In the genomic region with DNA sequence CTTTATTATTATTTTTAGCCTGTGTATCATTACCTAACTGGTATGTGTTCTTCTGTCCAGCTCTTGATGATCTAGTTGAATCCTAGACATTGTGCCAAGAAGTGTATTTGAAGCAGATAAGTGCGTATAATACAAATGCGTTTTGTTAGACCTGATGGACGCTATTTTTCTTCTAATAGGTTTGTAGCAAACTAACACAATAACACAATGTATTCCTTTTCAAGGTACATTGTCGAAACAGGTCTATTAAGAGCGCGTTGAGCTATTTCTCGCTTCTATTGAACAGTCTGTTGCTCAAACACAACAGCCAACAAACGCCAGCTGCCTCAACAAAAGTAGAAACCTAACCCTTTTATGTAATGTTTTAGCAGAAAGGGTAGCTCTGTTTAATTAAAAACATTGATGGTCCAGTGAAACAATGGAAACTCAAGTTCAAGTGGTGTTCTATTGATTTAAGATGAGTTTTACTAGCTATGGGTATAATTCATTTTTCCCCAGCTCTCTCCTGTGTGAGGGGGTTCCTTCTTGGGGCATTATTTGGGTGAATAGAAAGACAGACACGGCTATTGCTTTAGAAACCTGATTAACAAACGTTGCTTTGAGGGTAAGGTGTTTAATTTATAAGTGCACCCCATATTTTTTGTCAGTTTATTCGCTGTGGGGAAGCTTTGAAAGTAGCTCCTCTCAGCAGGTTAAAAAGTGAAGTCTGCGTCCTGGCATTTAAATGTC, we compare ENCODE assay signal across 11 mouse cellular contexts. TPM values are rescaled to one million over a fixed set of nuclear protein-coding genes. Genes with fewer than 3 reads are reported as not detected.
A peak's percentile ranks its signal among the peaks of the same experiment; 100 is the strongest.
DNase-seq lines count a peak whose midpoint lies in the region; ATAC-seq and TF ChIP-seq lines count a peak whose summit lies in the region.
"Had no signal": no experiment of that assay in that cellular context is flagged by ENCODE, and none has a peak within 500 bp of the region (broad histone marks: within the 10 kb centered on the region; RNA-seq: fewer than 3 reads in every experiment).

No protein-coding gene starts in this region.

- H3K9ac ChIP-seq in neural tube, embryonic 11.5 days (ENCODE audit: low read length): no peak overlapping the region
- H3K9ac ChIP-seq in forebrain, embryonic 11.5 days (ENCODE audit: low read length): peak overlapping the region; percentile 57; the same call in 1 of the 2 replicates
- H3K9ac ChIP-seq in limb, embryonic 13.5 days: peak overlapping the region; percentile 55

- no peaks in the 10 kb centered on the region for H3K36me3 ChIP-seq in neural tube, embryonic 11.5 days (ENCODE audit: control insufficient read depth, insufficient read depth, low read length)
- H3K36me3 ChIP-seq in forebrain, embryonic 11.5 days (ENCODE audit: control insufficient read depth, insufficient read depth, low read length): no peaks in the 10 kb centered on the region
- H3K36me3 ChIP-seq in limb, embryonic 13.5 days: no peaks in the 10 kb centered on the region
- H3K36me3 ChIP-seq in splenic B cell, adult 2 months (ENCODE audit: control insufficient read depth, insufficient read depth, low read length, poor library complexity, severe bottlenecking): no peaks in the 10 kb centered on the region

- H3K4me3 ChIP-seq in neural tube, embryonic 11.5 days (ENCODE audit: low read depth, low read length): no peak overlapping the region
- H3K4me3 ChIP-seq in forebrain, embryonic 11.5 days (ENCODE audit: low read depth, low read length): peak overlapping the region; percentile 31
- H3K4me3 ChIP-seq in limb, embryonic 13.5 days: peak overlapping the region; percentile 43; the same call in 1 of the 2 replicates
- H3K4me3 ChIP-seq in gastrocnemius, adult 2 months: no peak overlapping the region

- intact Hi-C loops in gastrocnemius, adult 2 months (cut with DNase I): no loop called here

- peak; percentile 34 for DNase-seq in neural tube, embryonic 11.5 days (ENCODE audit: low spot score)
- no peak for DNase-seq in neural tube, embryonic 10.5 days (ENCODE audit: extremely low spot score, low spot score)
- DNase-seq in forebrain, embryonic 11.5 days (ENCODE audit: low spot score): no peak
- peak; percentile 35 for DNase-seq in splenic B cell, adult 2 months (ENCODE audit: low read depth, low spot score)
- DNase-seq in gastrocnemius, adult 2 months: no peak
- no peak for DNase-seq in lung, adult 18-20 months
- DNase-seq in spleen, postnatal 10 days (ENCODE audit: low spot score in 2 of 2): no peak

- TF ChIP-seq CTCF in gastrocnemius, adult 2 months (IDR thresholded peaks at IDR 0.05): no peak

- H3K4me1 ChIP-seq in neural tube, embryonic 11.5 days (ENCODE audit: control insufficient read depth, insufficient read depth, low read length): peaks cover 6% of the 10 kb centered on the region
- H3K4me1 ChIP-seq in forebrain, embryonic 11.5 days (replicated peaks; ENCODE audit: control insufficient read depth, insufficient read depth, low read length): peaks cover 13% of the 10 kb centered on the region; the same call in 1 of the 2 replicates
- peaks cover 19% of the 10 kb centered on the region for H3K4me1 ChIP-seq in limb, embryonic 13.5 days

- ATAC-seq in neural tube, embryonic 11.5 days (ENCODE audit: insufficient read depth, low FRiP score, low TSS enrichment): peak; percentile 75
- peak; percentile 5; the same call in 1 of the 2 replicates for ATAC-seq in forebrain, embryonic 11.5 days (replicated peaks; ENCODE audit: low FRiP score)
- ATAC-seq in limb, embryonic 13.5 days (ENCODE audit: low FRiP score, low read depth): no peak

- no peaks in the 10 kb centered on the region for H3K9me3 ChIP-seq in neural tube, embryonic 11.5 days (ENCODE audit: control insufficient read depth, low read length)
- H3K9me3 ChIP-seq in forebrain, embryonic 11.5 days (ENCODE audit: control insufficient read depth, low read length): no peaks in the 10 kb centered on the region
- H3K9me3 ChIP-seq in limb, embryonic 13.5 days: no peaks in the 10 kb centered on the region

- peak overlapping the region; percentile 57 for H3K4me2 ChIP-seq in neural tube, embryonic 11.5 days (ENCODE audit: low read depth)
- H3K4me2 ChIP-seq in forebrain, embryonic 11.5 days (ENCODE audit: low read depth, low read length, severe bottlenecking): peak overlapping the region; percentile 60
- peak overlapping the region; percentile 71 for H3K4me2 ChIP-seq in limb, embryonic 13.5 days (replicated peaks)

- peaks cover 36% of the 10 kb centered on the region for H3K27me3 ChIP-seq in neural tube, embryonic 11.5 days (ENCODE audit: control insufficient read depth, insufficient read depth, low read length)
- H3K27me3 ChIP-seq in forebrain, embryonic 11.5 days (ENCODE audit: control insufficient read depth, insufficient read depth, low read length): peaks cover 28% of the 10 kb centered on the region
- H3K27me3 ChIP-seq in limb, embryonic 13.5 days: peaks cover 58% of the 10 kb centered on the region
- peaks cover 2% of the 10 kb centered on the region; the same call in 1 of the 2 replicates for H3K27me3 ChIP-seq in splenic B cell, adult 2 months (ENCODE audit: control insufficient read depth, insufficient read depth, low read length, poor library complexity, severe bottlenecking)

- WGBS in neural tube, embryonic 11.5 days: 3% methylated on average over 12 of the region's 12 CpGs
- 1% methylated on average over 12 of the region's 12 CpGs for WGBS in forebrain, embryonic 11.5 days
- WGBS in limb, embryonic 13.5 days: 9% methylated on average over 12 of the region's 12 CpGs

- H3K27ac ChIP-seq in neural tube, embryonic 11.5 days (ENCODE audit: low read depth, low read length): no peak overlapping the region
- H3K27ac ChIP-seq in forebrain, embryonic 11.5 days (ENCODE audit: low read depth, low read length): no peak overlapping the region
- H3K27ac ChIP-seq in limb, embryonic 13.5 days: no peak overlapping the region
- H3K27ac ChIP-seq in gastrocnemius, adult 2 months: no peak overlapping the region
- H3K27ac ChIP-seq: macrophage had no signal

RNA-seq across cellular contexts. Expression of a gene that starts 0.5 kb away (rescaled TPM):
- polyA plus RNA-seq in neural tube, embryonic 11.5 days (2014; fragmentation: Nextera tagmentation; extraction: Ambion mirVana): 0.51 and 0.54 TPM in 2 replicates
- polyA plus RNA-seq in forebrain, embryonic 11.5 days (2014; fragmentation: Nextera tagmentation; extraction: Ambion mirVana): 0.29 and 0.48 TPM in 2 replicates
- polyA plus RNA-seq in limb, embryonic 13.5 days (2015; fragmentation: Nextera tagmentation; extraction: Ambion mirVana): not detected in 2 replicates
- not detected for total RNA-seq in gastrocnemius, adult 2 months (2021)
- polyA plus RNA-seq: intestine, embryonic 16.5 days; macrophage; stomach, embryonic 14.5 days had no signal

RNA-seq across cellular contexts. Expression of a gene that starts 14.6 kb away (rescaled TPM):
- polyA plus RNA-seq in neural tube, embryonic 11.5 days (2014; fragmentation: Nextera tagmentation; extraction: Ambion mirVana): 6.3 and 7.6 TPM in 2 replicates
- polyA plus RNA-seq in forebrain, embryonic 11.5 days (2014; fragmentation: Nextera tagmentation; extraction: Ambion mirVana): 10.3 and 11.4 TPM in 2 replicates
- 2.8 and 3.2 TPM in 2 replicates for polyA plus RNA-seq in limb, embryonic 13.5 days (2015; fragmentation: Nextera tagmentation; extraction: Ambion mirVana)
- total RNA-seq in gastrocnemius, adult 2 months (2021): not detected
- polyA plus RNA-seq: intestine, embryonic 16.5 days; macrophage; stomach, embryonic 14.5 days had no signal

RNA-seq across cellular contexts. Expression of a gene that starts 24.4 kb away (rescaled TPM):
- polyA plus RNA-seq in neural tube, embryonic 11.5 days (2014; fragmentation: Nextera tagmentation; extraction: Ambion mirVana): 10.3 and 10.8 TPM in 2 replicates
- polyA plus RNA-seq in forebrain, embryonic 11.5 days (2014; fragmentation: Nextera tagmentation; extraction: Ambion mirVana): 28.6 and 30.0 TPM in 2 replicates
- polyA plus RNA-seq in limb, embryonic 13.5 days (2015; fragmentation: Nextera tagmentation; extraction: Ambion mirVana): 2.3 and 2.6 TPM in 2 replicates
- not detected for total RNA-seq in gastrocnemius, adult 2 months (2021)
- polyA plus RNA-seq: intestine, embryonic 16.5 days; macrophage; stomach, embryonic 14.5 days had no signal

RNA-seq across cellular contexts. Expression of a gene that starts 38.9 kb away (rescaled TPM):
- polyA plus RNA-seq in neural tube, embryonic 11.5 days (2014; fragmentation: Nextera tagmentation; extraction: Ambion mirVana): 0.23 and 0.35 TPM in 2 replicates
- polyA plus RNA-seq in forebrain, embryonic 11.5 days (2014; fragmentation: Nextera tagmentation; extraction: Ambion mirVana): 1.7 and 2.4 TPM in 2 replicates
- polyA plus RNA-seq in limb, embryonic 13.5 days (2015; fragmentation: Nextera tagmentation; extraction: Ambion mirVana): 0.18 and 0.37 TPM in 2 replicates
- total RNA-seq in gastrocnemius, adult 2 months (2021): not detected
- polyA plus RNA-seq: intestine, embryonic 16.5 days; macrophage; stomach, embryonic 14.5 days had no signal

RNA-seq across cellular contexts. Expression of a gene that starts 44.3 kb away (rescaled TPM):
- 33.1 and 33.4 TPM in 2 replicates for polyA plus RNA-seq in neural tube, embryonic 11.5 days (2014; fragmentation: Nextera tagmentation; extraction: Ambion mirVana)
- polyA plus RNA-seq in forebrain, embryonic 11.5 days (2014; fragmentation: Nextera tagmentation; extraction: Ambion mirVana): 34.9 and 39.6 TPM in 2 replicates
- polyA plus RNA-seq in limb, embryonic 13.5 days (2015; fragmentation: Nextera tagmentation; extraction: Ambion mirVana): 26.9 and 28.3 TPM in 2 replicates
- total RNA-seq in gastrocnemius, adult 2 months (2021): 10 to 100 TPM; 37.7 to 58.5 TPM

Comparison
In these comparisons a context has a peak if more than half of its experiments do, and no peak if none do; other contexts are left out.
1. DNase-seq: peak in neural tube, embryonic 11.5 days (single experiment) and splenic B cell, adult 2 months (single experiment); none in neural tube, embryonic 10.5 days (single experiment), forebrain, embryonic 11.5 days (single experiment), gastrocnemius, adult 2 months (single experiment), lung, adult 18-20 months (0 of 2) and spleen, postnatal 10 days (0 of 2).
2. H3K4me3 ChIP-seq: peak in forebrain, embryonic 11.5 days (single experiment) and limb, embryonic 13.5 days (single experiment); none in neural tube, embryonic 11.5 days (single experiment) and gastrocnemius, adult 2 months (single experiment).
3. Peak in every context shown above with its lines, with median percentiles within 50 percentile points of each other: H3K4me2 ChIP-seq.